Mouse (Mus musculus) kidney, adult 2 months (tissue): ENCODE results near the gene Zfp2. TPM values are rescaled to one million over a fixed set of nuclear protein-coding genes. Genes with fewer than 3 reads are reported as not detected.
A peak's percentile ranks its signal among the peaks of the same experiment; 100 is the strongest.

Experiments
- DNase-seq: peaks from one replicate; pipeline ENCODE4 v3.0.0; 2021
- H3K27ac ChIP-seq: fragments of 200-500 bp; 2 replicates; pipeline ENCODE4 v1.5.1; 2012; ENCODE audit warnings: low read depth, low read length, control low read depth, inconsistent platforms; ENCODE audit not compliant: insufficient read depth
- H3K27me3 ChIP-seq: fragments of 200-500 bp; replicated peaks from 2 replicates; pipeline ENCODE4 v1.6.1; 2012; ENCODE audit warnings: mild to moderate bottlenecking, moderate library complexity, low read length, inconsistent platforms; ENCODE audit not compliant: control insufficient read depth, insufficient read depth
- H3K36me3 ChIP-seq: fragments of 200-500 bp; 2 replicates; pipeline ENCODE4 v1.6.1; 2012; ENCODE audit warnings: mild to moderate bottlenecking, moderate library complexity, low read length, inconsistent platforms; ENCODE audit not compliant: control insufficient read depth, insufficient read depth
- H3K4me1 ChIP-seq: fragments of 200-500 bp; 2 replicates; pipeline ENCODE4 v1.6.1; 2011; ENCODE audit warnings: low read length; ENCODE audit not compliant: control insufficient read depth, insufficient read depth
- H3K4me3 ChIP-seq: fragments of 200-500 bp; 2 replicates; pipeline ENCODE4 v1.5.1; 2011; ENCODE audit warnings: mild to moderate bottlenecking, low read depth, low read length, control low read depth; ENCODE audit not compliant: insufficient read depth
- CTCF ChIP-seq: fragments of 200-500 bp; conservative IDR thresholded peaks from 2 replicates; pipeline ENCODE4 v1.5.1; 2011; ENCODE audit warnings: low read depth, mild to moderate bottlenecking, control low read depth, low read length, moderate library complexity, mixed read lengths; ENCODE audit not compliant: insufficient read depth, insufficient read length
- POLR2A ChIP-seq: fragments of 200-500 bp; IDR thresholded peaks from one replicate; pipeline ENCODE4 v1.6.1; 2011; ENCODE audit warnings: low read depth, low read length, control low read depth
- WGBS: fragments of 180-500 bp; shearing (Covaris S2); methylation state at CpG from one replicate; pipeline ENCODE4 v1.1.7; 2018; 5-methylcytosine and 5-hydroxymethylcytosine counted together
- polyA plus RNA-seq: library from polyadenylated mRNA; depleted of rRNA; stranded (reverse); fragments of >200 nt; gene quantifications from 2 replicates; pipeline ENCODE4 v1.2.3, GENCODE M21; 2012

Zfp2 gene
- polyA plus RNA-seq, 1 experiment = 2.7 TPM

DNA sequence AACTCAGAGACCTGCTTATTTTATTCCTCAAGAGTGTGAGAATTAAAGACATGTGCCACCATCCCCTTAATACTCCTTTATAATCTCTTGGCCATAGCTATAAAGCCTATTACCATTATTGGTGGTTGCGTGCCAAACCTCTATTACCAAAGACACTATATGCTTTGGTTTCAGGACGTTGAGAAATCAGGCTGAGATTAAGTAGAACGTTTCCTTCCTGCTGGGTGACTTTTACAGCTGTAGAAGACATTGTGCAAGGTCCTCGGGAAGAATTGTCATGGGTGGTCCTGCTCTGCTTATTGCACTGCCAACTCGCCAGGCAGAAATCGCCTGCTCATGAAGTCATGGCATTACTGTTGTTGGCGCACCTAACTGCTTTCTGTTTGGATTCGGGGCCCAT lies 22.5 kb upstream of the Zfp2 start:
- no peak overlapping the region for H3K27ac ChIP-seq
- no peaks in the 10 kb centered on the region for H3K4me1 ChIP-seq
- 75% methylated on average over 8 of the region's 8 CpGs for WGBS
- no peak overlapping the region for H3K4me3 ChIP-seq
- no peak for TF ChIP-seq POLR2A
- no peak for TF ChIP-seq CTCF
- H3K36me3 ChIP-seq = no peaks in the 10 kb centered on the region
- no peaks in the 10 kb centered on the region for H3K27me3 ChIP-seq
- no peak for DNase-seq

DNA sequence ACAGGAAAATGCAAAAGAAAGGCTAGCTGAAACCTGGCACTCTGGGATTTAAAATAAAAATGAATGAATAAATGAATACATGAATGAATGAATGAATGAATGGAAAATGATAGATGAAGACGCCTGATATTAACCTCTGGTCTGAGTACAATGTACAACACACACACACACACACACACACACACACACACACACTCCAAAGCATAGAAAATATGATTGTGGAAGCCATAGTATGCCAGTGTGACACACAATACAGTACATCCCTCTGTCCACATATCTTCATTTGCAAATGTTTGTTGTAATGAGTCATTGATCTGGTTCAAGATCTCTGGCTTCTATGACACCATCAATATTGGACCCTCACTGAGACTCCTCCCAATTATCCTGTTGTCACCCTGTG lies 16.1 kb upstream of the Zfp2 start:
- WGBS = 50% methylated on average over 1 of the region's 1 CpGs
- H3K4me3 ChIP-seq = no peak overlapping the region

DNA sequence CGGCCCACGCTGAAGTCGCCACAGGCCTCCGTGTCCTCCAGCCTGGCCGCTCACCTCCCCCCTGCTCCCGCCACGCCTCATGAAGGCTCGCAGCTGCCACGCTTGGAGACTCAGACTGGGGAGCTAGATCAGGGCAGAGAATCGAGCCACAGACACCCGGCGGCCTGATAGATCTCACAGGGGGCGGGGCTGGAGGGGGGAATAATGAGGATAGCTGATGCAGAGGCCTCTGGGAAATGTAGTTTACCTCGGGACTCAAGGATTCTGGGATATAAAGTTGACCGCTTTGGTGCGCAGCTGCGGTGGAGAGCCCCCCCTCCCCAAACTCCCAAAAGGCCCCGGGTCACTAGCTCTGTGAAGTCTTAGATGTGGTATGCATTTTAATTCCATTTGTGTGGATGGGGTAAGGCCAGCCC lies 15.5 kb upstream of the Zfp2 start, which contains the start of gene Zfp354b:
TSS of gene Zfp354b (minus strand) at position 183 of the 416 bp plus-strand sequence.
- Histone ChIP-seq H3K27ac (peak within 1 kb of the TSS; percentile 49; the same call in 1 of the 2 replicates), H3K27me3 (no peaks in the 10 kb centered on the region), H3K36me3 (no peaks in the 10 kb centered on the region), H3K4me3 (peak within 1 kb of the TSS; percentile 78), H3K4me1 (no peaks in the 10 kb centered on the region)
- TF ChIP-seq POLR2A (no peak), CTCF (no peak)
- peak; percentile 93 for DNase-seq
- WGBS = under 1% methylated on average over 18 of the region's 18 CpGs

More for the DNA sequence above, 16.1 kb upstream of the Zfp2 start:
- Histone ChIP-seq H3K27ac (no peak overlapping the region), H3K27me3 (no peaks in the 10 kb centered on the region), H3K4me1 (no peaks in the 10 kb centered on the region), H3K36me3 (no peaks in the 10 kb centered on the region)
- DNase-seq = no peak
- no peak for TF ChIP-seq CTCF
- TF ChIP-seq POLR2A = no peak

DNA sequence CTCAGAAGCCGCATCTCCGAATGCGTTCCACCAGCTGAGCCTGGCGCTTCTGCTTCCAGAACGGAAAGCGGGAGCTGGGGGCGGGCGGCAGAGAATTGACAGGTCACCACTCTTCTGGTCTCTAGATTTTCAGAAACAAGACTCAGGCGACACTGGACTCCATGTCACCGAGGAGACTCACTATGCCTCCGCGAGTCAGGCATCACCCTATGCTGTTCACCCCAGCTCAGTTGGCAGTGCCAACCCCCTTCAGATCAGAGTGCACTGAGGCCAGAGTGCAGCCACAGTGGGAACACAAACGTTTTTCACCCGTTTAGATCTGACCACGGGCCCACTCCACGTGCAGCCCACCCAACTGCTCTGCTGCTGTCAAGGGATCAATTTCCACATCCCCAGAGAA lies 15.1 kb upstream of the Zfp2 start:
- DNase-seq = no peak
- Histone ChIP-seq H3K36me3 (no peaks in the 10 kb centered on the region), H3K27ac (peak overlapping the region; percentile 49; the same call in 1 of the 2 replicates), H3K27me3 (no peaks in the 10 kb centered on the region), H3K4me1 (no peaks in the 10 kb centered on the region), H3K4me3 (peak overlapping the region; percentile 78)
- TF ChIP-seq POLR2A (no peak), CTCF (no peak)
- WGBS = 1% methylated on average over 16 of the region's 16 CpGs

DNA sequence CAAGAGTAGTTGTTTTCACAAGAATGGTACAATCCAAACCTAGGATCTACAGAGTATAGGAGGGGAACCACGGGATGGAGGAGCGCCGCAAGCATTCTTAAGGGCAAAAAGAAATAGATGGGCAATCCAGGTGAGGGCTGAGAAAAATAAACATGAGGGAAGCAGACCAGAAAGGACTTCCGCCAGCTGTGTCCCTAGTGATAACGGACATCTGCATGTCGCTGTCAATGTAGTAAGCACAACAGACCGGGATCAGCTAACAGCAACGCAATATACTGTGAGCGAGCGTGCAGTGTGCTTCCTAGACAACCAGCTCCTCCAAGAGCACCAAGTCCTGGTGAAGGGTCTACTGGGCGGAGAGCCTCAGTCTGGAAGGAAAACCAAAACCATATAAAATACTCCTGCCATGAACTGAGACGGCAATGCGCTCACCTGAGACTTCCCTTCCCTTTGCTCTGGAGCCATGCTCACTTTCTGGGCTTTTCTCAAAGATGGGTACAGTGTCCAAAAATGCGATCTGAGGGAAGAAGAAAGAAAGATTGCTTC lies 14.6 kb upstream of the Zfp2 start:
- H3K27me3 ChIP-seq = no peaks in the 10 kb centered on the region
- no peak for DNase-seq
- TF ChIP-seq POLR2A = no peak
- no peak for TF ChIP-seq CTCF
- no peak overlapping the region for H3K27ac ChIP-seq
- peak overlapping the region; percentile 78 for H3K4me3 ChIP-seq
- no peaks in the 10 kb centered on the region for H3K4me1 ChIP-seq
- no peaks in the 10 kb centered on the region for H3K36me3 ChIP-seq
- WGBS = 12% methylated on average over 14 of the region's 14 CpGs

DNA sequence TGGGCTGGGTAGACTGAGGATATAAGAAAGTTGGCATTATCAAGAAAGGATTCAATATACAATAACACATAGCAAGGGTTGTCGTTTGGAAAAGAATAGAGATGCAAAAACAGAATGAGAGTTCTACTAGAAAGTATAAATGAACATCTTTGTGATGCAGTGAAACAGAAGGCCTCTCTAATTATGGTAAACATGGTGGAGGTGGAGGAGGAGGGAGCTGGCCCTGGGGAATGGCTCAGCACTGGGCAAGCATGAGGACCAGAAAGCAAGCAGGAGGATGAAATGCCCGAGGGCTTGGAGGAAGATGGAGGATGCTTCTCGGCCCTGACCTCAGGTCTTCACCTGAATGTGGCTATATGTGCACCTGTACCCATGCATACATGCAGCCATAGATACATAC lies 1.5 kb downstream of the Zfp2 start:
- Histone ChIP-seq H3K27me3 (no peaks in the 10 kb centered on the region), H3K27ac (no peak overlapping the region), H3K4me3 (no peak overlapping the region), H3K4me1 (peaks cover 3% of the 10 kb centered on the region; the same call in 1 of the 2 replicates), H3K36me3 (peaks cover 7% of the 10 kb centered on the region)
- WGBS = 96% methylated on average over 3 of the region's 3 CpGs
- DNase-seq = no peak
- no peak for TF ChIP-seq CTCF
- TF ChIP-seq POLR2A = no peak

DNA sequence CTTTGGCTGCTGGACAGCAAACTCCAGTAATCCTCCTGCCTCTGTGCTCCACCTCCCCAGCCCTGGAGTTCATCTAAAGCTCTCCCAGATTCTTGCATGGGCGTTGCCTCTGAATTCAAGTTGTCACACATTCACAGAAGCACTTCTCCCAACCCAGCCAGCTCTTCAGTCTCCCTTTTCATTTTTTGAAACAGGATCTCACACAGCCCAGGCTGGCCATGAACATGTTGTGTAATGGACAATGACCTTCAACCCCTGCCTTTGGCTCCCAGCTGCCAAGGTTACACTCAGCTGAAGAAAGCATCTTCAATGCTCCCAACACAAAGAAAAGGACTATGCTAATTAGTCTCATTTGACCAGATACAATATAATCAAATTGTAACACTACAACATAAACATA lies 2.7 kb downstream of the Zfp2 start:
- Histone ChIP-seq H3K27me3 (no peaks in the 10 kb centered on the region), H3K4me3 (no peak overlapping the region), H3K27ac (no peak overlapping the region), H3K4me1 (peaks cover 3% of the 10 kb centered on the region; the same call in 1 of the 2 replicates), H3K36me3 (peaks cover 11% of the 10 kb centered on the region)
- 73% methylated on average over 1 of the region's 1 CpGs for WGBS
- DNase-seq = peak; percentile 48
- TF ChIP-seq CTCF (no peak), POLR2A (no peak)

DNA sequence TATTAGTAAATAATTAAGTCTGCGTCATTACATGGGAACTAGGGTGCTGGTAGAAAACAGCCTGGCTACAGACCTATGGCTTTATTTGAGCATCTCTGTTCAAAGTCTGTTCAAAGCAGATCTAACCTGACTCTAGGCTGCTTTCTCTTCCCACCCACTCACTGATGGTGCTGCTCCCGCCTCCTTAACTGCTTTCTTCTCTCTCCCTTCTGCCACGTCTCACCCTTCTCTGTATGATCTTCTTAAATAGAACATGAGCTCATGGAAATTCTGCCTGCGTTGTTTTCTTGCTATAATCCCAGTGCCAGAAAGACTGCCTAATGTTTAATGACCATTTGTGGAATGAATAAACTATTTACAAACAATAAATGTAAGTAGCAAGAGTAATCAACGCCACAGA lies 7.8 kb downstream of the Zfp2 start:
- no peak for DNase-seq
- no peak for TF ChIP-seq CTCF
- no peak for TF ChIP-seq POLR2A
- Histone ChIP-seq H3K36me3 (peaks cover 44% of the 10 kb centered on the region), H3K4me3 (no peak overlapping the region), H3K27ac (no peak overlapping the region), H3K4me1 (peaks cover 1% of the 10 kb centered on the region; the same call in 1 of the 2 replicates), H3K27me3 (no peaks in the 10 kb centered on the region)
- WGBS = 87% methylated on average over 5 of the region's 5 CpGs
